Mouse (Mus musculus): ENCODE measurements around the gene Vil1. TPM values are rescaled to one million over a fixed set of nuclear protein-coding genes. Genes with fewer than 3 reads are reported as not detected.

Gene Vil1
- 353 TPM for polyA plus RNA-seq (2014; fragmentation: Illumina TruSeq; extraction: RNeasy Lipid Tissue Mini Kit (QIAGEN cat#74804); ENCODE audit: low replicate concordance)

GRCm38 (mm10) chr1:74408589-74409504, at the start of gene Vil1:
TSS of gene Vil1 (plus strand) at chr1:74409376.

GRCm38 (mm10) chr1:74361812-74362211, 47.4 kb upstream of the Vil1 start, which contains the start of gene Catip:
TSS of gene Catip (plus strand) at chr1:74362108.

GRCm38 (mm10) chr1:74374980-74375379, 34.2 kb upstream of the Vil1 start, which contains the start of gene Slc11a1:
TSS of gene Slc11a1 (plus strand) at chr1:74375195.

GRCm38 (mm10) chr1:74390924-74391748, 18.0 kb upstream of the Vil1 start, which contains the start of gene Ctdsp1:
TSS of gene Ctdsp1 (plus strand) at chr1:74391509.

Other genes starting within 250 kb of the Vil1 start
- gene Cxcr1, start 214.7 kb upstream of the Vil1 start, polyA plus RNA-seq (2014; fragmentation: Illumina TruSeq; extraction: RNeasy Lipid Tissue Mini Kit (QIAGEN cat#74804); ENCODE audit: low replicate concordance), result not detected
- 782 TPM for gene Arpc2, start 173.3 kb upstream of the Vil1 start, polyA plus RNA-seq (2014; fragmentation: Illumina TruSeq; extraction: RNeasy Lipid Tissue Mini Kit (QIAGEN cat#74804); ENCODE audit: low replicate concordance)
- gene Gpbar1, start 130.8 kb upstream of the Vil1 start, polyA plus RNA-seq (2014; fragmentation: Illumina TruSeq; extraction: RNeasy Lipid Tissue Mini Kit (QIAGEN cat#74804); ENCODE audit: low replicate concordance), result not detected
- 1.4 TPM for gene Aamp, start 124.6 kb upstream of the Vil1 start, polyA plus RNA-seq (2014; fragmentation: Illumina TruSeq; extraction: RNeasy Lipid Tissue Mini Kit (QIAGEN cat#74804); ENCODE audit: low replicate concordance)
- gene Pnkd, start 124.4 kb upstream of the Vil1 start, polyA plus RNA-seq (2014; fragmentation: Illumina TruSeq; extraction: RNeasy Lipid Tissue Mini Kit (QIAGEN cat#74804); ENCODE audit: low replicate concordance), result 2.5 TPM
- gene Tmbim1, start 103.8 kb upstream of the Vil1 start, polyA plus RNA-seq (2014; fragmentation: Illumina TruSeq; extraction: RNeasy Lipid Tissue Mini Kit (QIAGEN cat#74804); ENCODE audit: low replicate concordance), result 54.5 TPM
- 0.22 TPM for gene Catip, start 47.3 kb upstream of the Vil1 start, polyA plus RNA-seq (2014; fragmentation: Illumina TruSeq; extraction: RNeasy Lipid Tissue Mini Kit (QIAGEN cat#74804); ENCODE audit: low replicate concordance)
- 1.8 TPM for gene Slc11a1, start 34.2 kb upstream of the Vil1 start, polyA plus RNA-seq (2014; fragmentation: Illumina TruSeq; extraction: RNeasy Lipid Tissue Mini Kit (QIAGEN cat#74804); ENCODE audit: low replicate concordance)
- 8.2 TPM for gene Ctdsp1, start 17.9 kb upstream of the Vil1 start, polyA plus RNA-seq (2014; fragmentation: Illumina TruSeq; extraction: RNeasy Lipid Tissue Mini Kit (QIAGEN cat#74804); ENCODE audit: low replicate concordance)
- gene Cnot9, start 96.7 kb downstream of the Vil1 start, polyA plus RNA-seq (2014; fragmentation: Illumina TruSeq; extraction: RNeasy Lipid Tissue Mini Kit (QIAGEN cat#74804); ENCODE audit: low replicate concordance), result 42.1 TPM
- gene Plcd4, start 133.5 kb downstream of the Vil1 start, polyA plus RNA-seq (2014; fragmentation: Illumina TruSeq; extraction: RNeasy Lipid Tissue Mini Kit (QIAGEN cat#74804); ENCODE audit: low replicate concordance), result not detected
- 15.0 TPM for gene Usp37, start 134.9 kb downstream of the Vil1 start, polyA plus RNA-seq (2014; fragmentation: Illumina TruSeq; extraction: RNeasy Lipid Tissue Mini Kit (QIAGEN cat#74804); ENCODE audit: low replicate concordance)
- gene Zfp142, start 178.9 kb downstream of the Vil1 start, polyA plus RNA-seq (2014; fragmentation: Illumina TruSeq; extraction: RNeasy Lipid Tissue Mini Kit (QIAGEN cat#74804); ENCODE audit: low replicate concordance), result 4.3 TPM
- gene Bcs1l, start 178.9 kb downstream of the Vil1 start, polyA plus RNA-seq (2014; fragmentation: Illumina TruSeq; extraction: RNeasy Lipid Tissue Mini Kit (QIAGEN cat#74804); ENCODE audit: low replicate concordance), result 2.8 TPM
- gene Rnf25, start 192.0 kb downstream of the Vil1 start, polyA plus RNA-seq (2014; fragmentation: Illumina TruSeq; extraction: RNeasy Lipid Tissue Mini Kit (QIAGEN cat#74804); ENCODE audit: low replicate concordance), result 4.5 TPM
- not detected for gene Stk36, start 192.1 kb downstream of the Vil1 start, polyA plus RNA-seq (2014; fragmentation: Illumina TruSeq; extraction: RNeasy Lipid Tissue Mini Kit (QIAGEN cat#74804); ENCODE audit: low replicate concordance)